Mouse (Mus musculus) hindbrain, postnatal 0 days (tissue): ENCODE results near the gene Rdm1. TPM values are rescaled to one million over a fixed set of nuclear protein-coding genes. Genes with fewer than 3 reads are reported as not detected.
"Not testable (repeated sequence)": the region's sequence is repeated elsewhere in the genome, so short reads cannot be mapped to it uniquely, and the experiment has no call there.

ENCODE experiments used
- ATAC-seq: fragments of 200-750 bp; cut with Nextera tagmentation; 2 replicates; pipeline ENCODE4 v1.8.0; 2017; ENCODE audit warnings: mild to moderate bottlenecking, moderate TSS enrichment, moderate library complexity
- DNase-seq: peaks from one replicate; pipeline ENCODE4 v3.0.0-alpha.2; 2015; ENCODE audit warnings: low spot score
- H3K27ac ChIP-seq: fragments of 300-500 bp; sonication (generic); 2 replicates; pipeline ENCODE4 v1.5.1; 2014; ENCODE audit warnings: mild to moderate bottlenecking
- H3K27me3 ChIP-seq: fragments of 300-500 bp; sonication (generic); 2 replicates; pipeline ENCODE4 v1.6.1; 2014; ENCODE audit warnings: low read length, mixed read lengths; ENCODE audit not compliant: insufficient read depth
- H3K36me3 ChIP-seq: fragments of 300-500 bp; sonication (generic); 2 replicates; pipeline ENCODE4 v1.6.1; 2014; ENCODE audit warnings: low read length, mixed read lengths; ENCODE audit not compliant: insufficient read depth
- H3K4me1 ChIP-seq: fragments of 300-500 bp; sonication (generic); 2 replicates; pipeline ENCODE4 v1.6.1; 2014; ENCODE audit warnings: antibody characterized with exemption, low read length, mixed read lengths; ENCODE audit not compliant: insufficient read depth
- H3K4me2 ChIP-seq: fragments of 300-500 bp; sonication (generic); 2 replicates; pipeline ENCODE4 v1.6.1; 2014; ENCODE audit warnings: low read depth, mild to moderate bottlenecking, low read length, moderate library complexity, mixed read lengths
- H3K4me3 ChIP-seq: fragments of 300-500 bp; sonication (generic); 2 replicates; pipeline ENCODE4 v1.5.1; 2014; ENCODE audit warnings: low read length
- H3K9ac ChIP-seq: fragments of 300-500 bp; sonication (generic); replicated peaks from 2 replicates; pipeline ENCODE4 v1.6.1; 2014; ENCODE audit warnings: mild to moderate bottlenecking, low read length, moderate library complexity, mixed read lengths
- H3K9me3 ChIP-seq: fragments of 300-500 bp; sonication (generic); 2 replicates; pipeline ENCODE4 v1.6.1; 2016; ENCODE audit warnings: low read length, mixed read lengths
- CTCF ChIP-seq: IDR thresholded peaks from 2 replicates; pipeline ENCODE4 v1.5.1; 2016; ENCODE audit warnings: antibody characterized with exemption, control low read depth, low read depth
- WGBS: fragments of 180-500 bp; shearing (Covaris S2); extraction: QIAGEN DNeasy Blood & Tissue Kit; methylation state at CpG from one replicate; pipeline ENCODE4 v1.1.7; 2014; 5-methylcytosine and 5-hydroxymethylcytosine counted together
- polyA plus RNA-seq: library from polyadenylated mRNA; unstranded; fragments of >200 nt; fragmentation: Nextera tagmentation; extraction: Ambion mirVana; gene quantifications from 2 replicates; pipeline ENCODE4 v1.2.1, GENCODE M21; 2015
- total RNA-seq: library from RNA; depleted of rRNA; stranded (reverse); fragments of >200 nt; gene quantifications from 2 replicates; pipeline ENCODE4 v1.2.3, GENCODE M21; 2014

Rdm1 gene
- total and polyA plus RNA-seq, 2 experiments from 2014 or later: 13.8 to 15.2 TPM

DNA sequence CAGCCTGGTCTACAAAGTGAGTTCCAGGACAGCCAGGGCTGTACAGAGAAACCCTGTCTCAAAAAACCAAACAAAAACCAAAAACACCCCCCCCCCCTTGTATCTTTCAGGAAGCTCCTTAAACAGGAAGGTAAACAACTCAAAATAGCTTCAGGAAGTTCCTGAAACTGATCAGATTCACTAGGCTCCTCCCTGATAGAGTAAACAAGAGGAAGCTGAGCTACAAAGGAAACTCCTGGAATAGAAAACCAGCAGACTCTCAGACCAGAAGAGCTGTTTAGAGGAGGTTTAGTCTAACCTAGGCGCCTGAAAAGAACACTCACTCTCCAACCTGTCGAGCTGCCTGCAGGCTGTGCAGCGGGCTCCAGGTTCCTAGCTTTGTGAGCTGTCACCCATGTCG lies 12.8 kb downstream of the Rdm1 start:
- Histone ChIP-seq H3K9me3 (no peaks in the 10 kb centered on the region), H3K4me3 (no peak overlapping the region), H3K27me3 (no peaks in the 10 kb centered on the region), H3K36me3 (no peaks in the 10 kb centered on the region), H3K4me1 (no peaks in the 10 kb centered on the region), H3K27ac (no peak overlapping the region), H3K9ac (no peak overlapping the region), H3K4me2 (no peak overlapping the region)
- DNase-seq: no peak
- WGBS: 92% methylated on average over 4 of the region's 4 CpGs
- no peak for TF ChIP-seq CTCF
- no peak for ATAC-seq

DNA sequence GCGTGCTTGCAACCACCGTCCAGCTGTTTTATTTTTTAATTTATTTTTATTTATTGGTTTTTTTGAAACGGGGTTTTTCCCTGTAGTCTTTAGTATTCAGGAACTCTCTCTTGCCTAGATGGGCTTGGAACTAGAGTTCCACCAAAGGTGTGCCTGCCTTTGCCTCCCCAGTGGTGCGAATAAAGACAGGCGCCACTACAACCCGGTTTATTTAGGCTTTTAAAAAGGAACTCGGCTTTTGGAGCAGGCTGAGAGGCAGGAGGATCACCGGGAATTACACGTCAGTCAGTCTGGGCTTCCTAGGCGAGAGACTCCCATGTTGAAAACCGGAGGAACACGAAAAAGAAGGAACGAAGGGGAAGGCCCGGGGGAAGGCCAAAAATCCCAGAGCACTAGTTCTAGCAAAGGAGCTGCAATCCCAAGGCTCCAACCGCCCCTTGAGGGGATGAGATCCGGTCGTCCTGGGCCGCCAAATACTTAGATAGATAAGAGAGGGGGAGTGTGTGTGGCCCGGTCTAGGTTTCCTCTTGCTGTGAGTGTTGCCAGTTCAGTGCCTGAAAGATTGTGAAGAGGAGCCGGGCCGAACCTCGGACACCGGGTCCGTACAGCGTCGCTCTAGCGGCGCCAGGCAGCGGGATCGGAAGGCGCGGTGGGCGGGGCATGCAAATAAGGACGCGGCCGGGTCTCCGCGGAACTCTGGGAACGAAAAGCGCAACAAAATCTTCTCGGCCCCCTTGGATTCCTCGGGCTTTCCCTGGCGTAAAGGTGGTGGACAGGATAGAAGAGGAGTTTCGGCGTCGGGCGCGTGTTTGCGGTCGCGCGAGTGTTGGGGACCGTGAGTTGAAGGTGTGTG lies 14.1 kb downstream of the Rdm1 start:
- not testable (repeated sequence) for H3K9me3 ChIP-seq, H3K36me3 ChIP-seq, H3K4me1 ChIP-seq, H3K27me3 ChIP-seq
- H3K4me3 ChIP-seq: peak overlapping the region; percentile 27
- DNase-seq (peak; percentile 86), ATAC-seq (peak; percentile 78)
- peak overlapping the region; percentile 48; the same call in 1 of the 2 replicates for H3K9ac ChIP-seq
- peak overlapping the region; percentile 49 for H3K4me2 ChIP-seq
- 7% methylated on average over 45 of the region's 53 CpGs for WGBS
- peak overlapping the region; percentile 88 for H3K27ac ChIP-seq

DNA sequence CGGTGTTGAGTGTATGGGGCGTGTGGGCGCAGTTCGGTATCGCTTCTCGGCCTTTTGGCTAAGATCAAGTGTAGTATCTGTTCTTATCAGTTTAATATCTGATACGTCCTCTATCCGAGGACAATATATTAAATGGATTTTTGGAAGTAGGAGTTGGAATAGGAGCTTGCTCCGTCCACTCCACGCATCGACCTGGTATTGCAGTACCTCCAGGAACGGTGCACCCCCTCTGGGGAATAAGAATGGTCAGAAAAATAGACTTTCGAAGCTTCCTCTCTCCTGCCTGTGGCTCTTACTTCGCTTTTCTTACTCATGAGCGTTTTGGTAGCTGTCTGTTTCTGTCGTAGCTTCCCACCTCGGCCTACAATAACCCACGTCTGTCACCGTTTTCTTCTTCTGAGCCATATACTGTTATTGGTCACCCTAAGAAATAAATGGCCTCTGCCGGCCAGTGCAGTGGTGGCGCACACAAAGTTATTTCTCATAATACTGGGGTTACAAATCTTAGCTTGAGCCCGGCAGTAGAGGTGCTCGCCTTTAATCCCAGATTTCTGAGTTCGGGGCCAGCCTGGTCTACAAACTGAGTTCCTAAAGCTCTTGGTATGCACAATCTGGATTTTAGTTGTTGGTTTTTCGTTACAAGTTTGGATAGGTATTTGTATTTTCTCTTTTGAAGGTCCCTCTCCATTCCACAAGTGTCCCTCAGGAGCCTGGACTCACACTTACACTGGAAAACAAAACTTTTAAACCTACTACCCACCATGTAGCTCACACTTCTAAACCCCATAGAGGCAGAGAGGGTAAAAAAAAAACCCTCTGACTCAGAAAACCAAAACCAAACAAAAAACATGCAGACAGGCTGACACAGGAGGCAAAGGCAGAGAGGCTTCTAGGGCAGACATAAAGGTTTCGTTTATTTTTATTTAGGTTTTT lies 15.0 kb downstream of the Rdm1 start:
- H3K27ac ChIP-seq: peak overlapping the region; percentile 88
- H3K36me3 ChIP-seq, H3K4me1 ChIP-seq, H3K4me3 ChIP-seq, H3K9me3 ChIP-seq, H3K27me3 ChIP-seq: not testable (repeated sequence)
- DNase-seq: peak; percentile 64
- WGBS: 6% methylated on average over 13 of the region's 26 CpGs
- ATAC-seq: peak; percentile 87
- H3K9ac ChIP-seq: peak overlapping the region; percentile 48; the same call in 1 of the 2 replicates
- H3K4me2 ChIP-seq: peak overlapping the region; percentile 49; the same call in 1 of the 2 replicates

DNA sequence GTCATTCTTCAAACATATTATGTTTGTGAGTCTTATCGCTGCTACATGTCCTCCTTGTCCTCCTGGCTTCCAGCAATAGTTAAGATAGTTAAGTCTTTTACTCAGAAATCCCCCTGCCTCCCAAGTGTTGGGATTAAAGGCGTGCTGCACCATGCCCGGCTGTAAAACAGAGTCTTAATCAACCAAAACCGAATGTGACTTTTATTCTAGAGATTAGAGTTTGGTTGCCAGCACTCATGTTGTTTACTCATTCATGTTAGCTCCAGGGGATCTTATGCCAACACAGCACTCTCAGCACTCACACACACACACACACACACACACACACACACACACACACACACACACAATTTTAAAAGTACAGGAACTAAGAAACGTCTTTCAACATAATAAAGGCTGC lies 15.9 kb downstream of the Rdm1 start:
- H3K4me1 ChIP-seq: no peaks in the 10 kb centered on the region

DNA sequence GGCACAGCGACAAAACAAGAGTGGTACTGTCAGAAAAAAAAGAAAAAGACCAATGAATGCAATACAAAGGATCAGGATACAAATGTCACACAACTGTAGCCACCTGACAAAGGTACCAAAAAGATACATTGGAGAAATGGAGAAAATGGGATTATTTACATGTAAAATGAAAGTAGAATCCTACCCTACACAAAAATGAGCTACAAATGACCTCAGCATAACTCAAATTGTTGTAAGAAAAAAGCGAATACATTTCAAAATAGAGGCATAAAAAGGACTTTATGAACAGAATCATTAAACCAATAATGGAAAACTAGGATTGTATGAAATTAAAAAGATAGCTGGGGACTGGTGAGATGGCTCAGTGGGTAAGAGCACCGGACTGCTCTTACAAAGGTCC lies 17.6 kb downstream of the Rdm1 start:
- no peak overlapping the region for H3K4me2 ChIP-seq
- ATAC-seq (no peak), DNase-seq (no peak)
- no peaks in the 10 kb centered on the region for H3K4me1 ChIP-seq
- no peaks in the 10 kb centered on the region for H3K9me3 ChIP-seq
- no peak overlapping the region for H3K9ac ChIP-seq
- H3K27me3 ChIP-seq: no peaks in the 10 kb centered on the region
- H3K27ac ChIP-seq: no peak overlapping the region
- H3K36me3 ChIP-seq: no peaks in the 10 kb centered on the region
- TF ChIP-seq CTCF: no peak
- WGBS: 63% methylated on average over 3 of the region's 3 CpGs
- no peak overlapping the region for H3K4me3 ChIP-seq

More for the DNA sequence above, 15.9 kb downstream of the Rdm1 start:
- ATAC-seq: no peak
- no peak for DNase-seq
- H3K4me3 ChIP-seq: no peak overlapping the region
- no peaks in the 10 kb centered on the region for H3K9me3 ChIP-seq
- H3K4me2 ChIP-seq: no peak overlapping the region
- no peak overlapping the region for H3K9ac ChIP-seq
- H3K27ac ChIP-seq: no peak overlapping the region
- no peaks in the 10 kb centered on the region for H3K27me3 ChIP-seq
- H3K36me3 ChIP-seq: no peaks in the 10 kb centered on the region
- 36% methylated on average over 5 of the region's 5 CpGs for WGBS
- TF ChIP-seq CTCF: no peak

DNA sequence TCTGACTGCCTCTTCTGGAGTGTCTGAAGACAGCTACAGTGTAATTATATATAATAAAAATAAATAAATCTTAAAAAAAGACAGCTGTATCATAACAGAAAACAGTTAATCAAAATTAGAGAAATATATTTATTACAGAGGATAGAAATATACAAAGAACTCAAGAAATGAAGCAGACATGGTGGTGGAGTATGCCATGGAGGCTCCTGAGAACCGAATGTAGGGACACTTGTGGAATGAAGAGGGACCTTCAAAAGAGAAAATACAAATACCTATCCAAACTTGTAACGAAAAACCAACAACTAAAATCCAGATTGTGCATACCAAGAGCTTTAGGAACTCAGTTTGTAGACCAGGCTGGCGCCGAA lies 18.0 kb downstream of the Rdm1 start:
- not testable (repeated sequence) for H3K27ac ChIP-seq, ATAC-seq, H3K4me1 ChIP-seq, H3K4me2 ChIP-seq, H3K9me3 ChIP-seq, H3K4me3 ChIP-seq, DNase-seq, H3K27me3 ChIP-seq, H3K36me3 ChIP-seq, H3K9ac ChIP-seq
- 2% methylated on average over 4 of the region's 4 CpGs for WGBS
